Mouse (Mus musculus) yolk sac, embryonic 10.5 days (tissue): Measurements from ENCODE around the gene Sp1.

Experiments
- DNase-seq: peaks from one replicate; pipeline ENCODE4 v3.0.0-alpha.2; 2017; ENCODE audit warnings: low spot score

The Sp1 gene

GRCm38 (mm10) chr15:102474520-102474919 is 68.6 kb downstream of the Sp1 start:
- DNase-seq = no peak

DNA sequence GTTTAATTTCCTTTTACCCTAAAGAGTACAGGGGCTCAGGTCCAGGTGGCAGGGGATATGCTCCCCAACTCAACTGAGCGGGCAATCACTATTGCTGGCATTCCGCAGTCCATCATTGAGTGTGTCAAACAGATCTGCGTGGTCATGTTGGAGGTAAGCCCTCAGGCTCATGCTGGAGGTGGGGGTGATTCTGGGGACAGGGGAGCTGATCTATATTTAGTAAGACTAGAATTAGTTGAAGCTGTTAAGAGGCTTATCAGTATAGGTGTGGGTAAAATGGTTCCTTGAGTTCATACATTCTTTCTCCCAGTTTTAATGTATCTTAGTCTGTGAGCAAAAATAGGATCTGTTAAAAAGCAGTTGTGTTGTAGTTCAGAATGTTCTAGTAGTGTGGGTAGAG is 77.2 kb downstream of the Sp1 start:
- no peak for DNase-seq

DNA sequence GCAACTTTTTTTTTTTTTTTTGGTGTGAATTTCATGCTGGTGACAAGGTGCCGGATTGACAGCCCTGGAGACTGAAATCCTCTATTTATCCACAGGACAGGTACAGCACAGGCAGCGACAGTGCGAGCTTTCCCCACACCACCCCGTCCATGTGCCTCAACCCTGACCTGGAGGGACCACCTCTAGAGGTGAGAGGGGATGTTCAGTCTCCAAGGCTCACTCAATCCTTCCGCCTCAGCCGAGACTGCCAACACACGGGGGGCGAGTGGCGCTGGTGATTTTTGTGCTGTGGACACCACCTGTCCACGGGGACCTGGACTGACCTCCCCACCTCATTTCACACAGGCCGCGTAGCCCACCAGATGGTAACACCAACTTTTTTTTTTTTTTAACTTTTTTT is 79.9 kb downstream of the Sp1 start:
- no peak for DNase-seq
